Mouse (Mus musculus): ENCODE data around the gene Parp14.

- TF ChIP-seq CTCF (IDR thresholded peaks at IDR 0.05; ENCODE audit: low read depth) (peak; percentile 84), EP300 (IDR thresholded peaks at IDR 0.05; ENCODE audit: low read depth) (no peak)
Observed at GRCm38 (mm10) chr16:35874416-35874815, 3.1 kb upstream of the Parp14 start.

Measured in liver, postnatal 0 days (tissue).